10 mouse cellular contexts compared by ENCODE assay signal in the genomic region with DNA sequence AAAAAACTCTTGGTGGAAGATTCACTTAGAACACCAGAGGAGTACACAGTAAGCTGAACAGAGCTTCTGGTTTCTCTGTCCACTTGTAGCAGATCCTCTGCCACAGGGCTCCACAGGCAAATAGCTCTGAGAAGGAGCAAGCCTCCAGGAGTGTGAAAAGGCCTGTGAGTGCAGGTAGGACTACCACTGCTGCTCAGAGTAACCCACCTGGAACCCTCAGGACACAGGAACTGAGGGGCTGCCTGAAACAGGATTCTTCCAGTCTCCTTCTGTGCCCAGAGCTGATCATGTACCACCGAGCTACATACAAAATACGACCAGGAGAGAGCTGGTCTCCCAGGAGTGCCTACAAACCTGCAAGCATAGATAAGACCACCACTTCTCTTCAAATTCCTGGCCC. TPM values are rescaled to one million over a fixed set of nuclear protein-coding genes. Genes with fewer than 3 reads are reported as not detected.
A peak's percentile ranks its signal among the peaks of the same experiment; 100 is the strongest.
DNase-seq lines count a peak whose midpoint lies in the region; ATAC-seq lines count a peak whose summit lies in the region.
"Had no signal": no experiment of that assay in that cellular context is flagged by ENCODE, and none has a peak within 500 bp of the region (broad histone marks: within the 10 kb centered on the region; RNA-seq: fewer than 3 reads in every experiment).

No protein-coding gene starts in this region.

- H3K27me3 ChIP-seq in kidney, embryonic 14.5 days (ENCODE audit: control insufficient read depth, insufficient read depth, low read length): no peaks in the 10 kb centered on the region

- H3K4me3 ChIP-seq in kidney, embryonic 14.5 days (ENCODE audit: low read length): no peak overlapping the region

- H3K27ac ChIP-seq in kidney, embryonic 14.5 days (ENCODE audit: low read depth, low read length): no peak overlapping the region

- no peaks in the 10 kb centered on the region for H3K4me1 ChIP-seq in kidney, embryonic 14.5 days (ENCODE audit: control insufficient read depth, insufficient read depth, low read length)

- no peak overlapping the region for H3K9ac ChIP-seq in kidney, embryonic 14.5 days (ENCODE audit: low read depth, low read length)

- H3K9me3 ChIP-seq in kidney, embryonic 14.5 days (ENCODE audit: control insufficient read depth, low read length): no peaks in the 10 kb centered on the region
- H3K9me3 ChIP-seq: G1E had no signal

- peak; percentile 52; the same call in 1 of the 2 replicates for ATAC-seq in kidney, embryonic 14.5 days (ENCODE audit: low FRiP score, low TSS enrichment)

- peak; percentile 3 for DNase-seq in adrenal gland, postnatal 10 days
- DNase-seq in adrenal gland, adult 2 months: no peak
- no peak for DNase-seq in kidney, adult 18-20 months
- DNase-seq in spleen, postnatal 4 days (ENCODE audit: low spot score in 2 of 2): peak; percentile 24 to 75
- no peak for DNase-seq in spleen, postnatal 14 days (ENCODE audit: low spot score in 2 of 2)
- peak; percentile 21 for DNase-seq in neural tube, embryonic 10.5 days (ENCODE audit: extremely low spot score, low spot score)
- no peak for DNase-seq in frontal cortex, adult 2 months (ENCODE audit: extremely low spot score in 1 of 2, low spot score in 1 of 2)
- DNase-seq: lung, postnatal 36 days had no signal

- H3K4me2 ChIP-seq in kidney, embryonic 14.5 days (replicated peaks; ENCODE audit: low read depth, low read length): no peak overlapping the region

- WGBS in kidney, embryonic 14.5 days: 89% methylated on average over 2 of the region's 2 CpGs

- no peaks in the 10 kb centered on the region for H3K36me3 ChIP-seq in kidney, embryonic 14.5 days (ENCODE audit: control insufficient read depth, insufficient read depth, low read length)
- H3K36me3 ChIP-seq: G1E had no signal

RNA-seq across cellular contexts. Expression of a gene that starts 48.3 kb away (rescaled TPM):
- total RNA-seq in adrenal gland, postnatal 10 days (2021): 10 to 100 TPM; 17.3 to 21.9 TPM
- total RNA-seq in adrenal gland, adult 2 months (2021): 10 to 100 TPM; 15.0 to 17.9 TPM
- polyA plus RNA-seq in adrenal gland, adult 2 months (2012; rRNA removed): 1.5 and 1.9 TPM in 2 replicates
- 35.0 and 42.8 TPM in 2 replicates for polyA plus RNA-seq in kidney, embryonic 14.5 days (2014; fragmentation: Nextera tagmentation; extraction: Ambion mirVana)
- 24.9 and 25.6 TPM in 2 replicates for polyA plus RNA-seq in frontal cortex, adult 2 months (2012; rRNA removed)

Comparison
In these comparisons a context has a peak if more than half of its experiments do, and no peak if none do; other contexts are left out.
1. DNase-seq: peak in adrenal gland, postnatal 10 days (single experiment), spleen, postnatal 4 days (2 of 2) and neural tube, embryonic 10.5 days (single experiment); none in adrenal gland, adult 2 months (single experiment), kidney, adult 18-20 months (single experiment), spleen, postnatal 14 days (0 of 2) and frontal cortex, adult 2 months (0 of 2).